Mouse (Mus musculus): ENCODE measurements around the gene Gm29609. TPM values are rescaled to one million over a fixed set of nuclear protein-coding genes. Genes with fewer than 3 reads are reported as not detected.
A peak's percentile ranks its signal among the peaks of the same experiment; 100 is the strongest.

The Gm29609 gene
- polyA plus RNA-seq, 1 experiment from 2014 or later = 0.71 TPM

GRCm38 (mm10) chr5:31123481-31123880 is 56.2 kb downstream of the Gm29609 start:
- Histone ChIP-seq H3K4me1 (replicated peaks) (no peaks in the 10 kb centered on the region), H3K9ac (no peak overlapping the region), H3K27ac (replicated peaks) (no peak overlapping the region), H3K4me2 (no peak overlapping the region), H3K36me3 (no peaks in the 10 kb centered on the region), H3K9me3 (no peaks in the 10 kb centered on the region), H3K27me3 (no peaks in the 10 kb centered on the region), H3K4me3 (no peak overlapping the region)
- 47% methylated on average over 2 of the region's 2 CpGs for WGBS
- ATAC-seq (ENCODE audit: low read depth) = no peak

GRCm38 (mm10) chr5:31121111-31121510 is 58.6 kb downstream of the Gm29609 start:
- no peak overlapping the region for H3K27ac ChIP-seq (replicated peaks)
- no peaks in the 10 kb centered on the region for H3K4me1 ChIP-seq (replicated peaks)
- no peak overlapping the region for H3K4me2 ChIP-seq
- ATAC-seq (ENCODE audit: low read depth) = no peak
- no peak overlapping the region for H3K9ac ChIP-seq
- H3K27me3 ChIP-seq = peaks cover 6% of the 10 kb centered on the region
- 89% methylated on average over 8 of the region's 8 CpGs for WGBS
- H3K4me3 ChIP-seq = no peak overlapping the region
- H3K36me3 ChIP-seq = no peaks in the 10 kb centered on the region
- no peaks in the 10 kb centered on the region for H3K9me3 ChIP-seq

GRCm38 (mm10) chr5:31116912-31117311 is 62.8 kb downstream of the Gm29609 start:
- H3K36me3 ChIP-seq = no peaks in the 10 kb centered on the region
- H3K27ac ChIP-seq (replicated peaks) = no peak overlapping the region
- no peaks in the 10 kb centered on the region for H3K9me3 ChIP-seq
- no peak overlapping the region for H3K4me3 ChIP-seq
- no peaks in the 10 kb centered on the region for H3K4me1 ChIP-seq (replicated peaks)
- H3K4me2 ChIP-seq = no peak overlapping the region
- 41% methylated on average over 10 of the region's 10 CpGs for WGBS
- no peak for ATAC-seq (ENCODE audit: low read depth)
- H3K27me3 ChIP-seq = peaks cover 10% of the 10 kb centered on the region
- no peak overlapping the region for H3K9ac ChIP-seq

GRCm38 (mm10) chr5:31116354-31116753 is 63.4 kb downstream of the Gm29609 start, which contains the start of gene Trim54:
TSS of gene Trim54 (plus strand) at chr5:31116712.
- no peaks in the 10 kb centered on the region for H3K4me1 ChIP-seq (replicated peaks)
- no peak for ATAC-seq (ENCODE audit: low read depth)
- H3K27ac ChIP-seq (replicated peaks) = no peak within 1 kb of the TSS
- no peaks in the 10 kb centered on the region for H3K9me3 ChIP-seq
- no peak within 1 kb of the TSS for H3K4me3 ChIP-seq
- H3K9ac ChIP-seq = no peak within 1 kb of the TSS
- H3K36me3 ChIP-seq = no peaks in the 10 kb centered on the region
- no peak within 1 kb of the TSS for H3K4me2 ChIP-seq
- 64% methylated on average over 3 of the region's 3 CpGs for WGBS
- peaks cover 15% of the 10 kb centered on the region for H3K27me3 ChIP-seq

GRCm38 (mm10) chr5:31110781-31111180 is 68.9 kb downstream of the Gm29609 start:
- WGBS = 39% methylated on average over 7 of the region's 7 CpGs
- no peak for ATAC-seq (ENCODE audit: low read depth)
- no peaks in the 10 kb centered on the region for H3K9me3 ChIP-seq
- H3K9ac ChIP-seq = no peak overlapping the region
- no peaks in the 10 kb centered on the region for H3K36me3 ChIP-seq
- peaks cover 9% of the 10 kb centered on the region; the same call in 1 of the 2 replicates for H3K27me3 ChIP-seq
- no peak overlapping the region for H3K4me2 ChIP-seq
- H3K27ac ChIP-seq (replicated peaks) = no peak overlapping the region
- no peaks in the 10 kb centered on the region for H3K4me1 ChIP-seq (replicated peaks)
- H3K4me3 ChIP-seq = no peak overlapping the region

- Histone ChIP-seq H3K27me3 (peaks cover 5% of the 10 kb centered on the region; the same call in 1 of the 2 replicates), H3K9me3 (no peaks in the 10 kb centered on the region), H3K4me2 (no peak within 1 kb of the TSS), H3K9ac (no peak within 1 kb of the TSS), H3K4me1 (replicated peaks) (no peaks in the 10 kb centered on the region), H3K4me3 (no peak within 1 kb of the TSS), H3K36me3 (no peaks in the 10 kb centered on the region), H3K27ac (replicated peaks) (no peak within 1 kb of the TSS)
- ATAC-seq (ENCODE audit: low read depth) = no peak
- 90% methylated on average over 18 of the region's 18 CpGs for WGBS
Observed at GRCm38 (mm10) chr5:31108000-31108490, 71.7 kb downstream of the Gm29609 start, which contains the start of gene Slc30a3. TSS of gene Slc30a3 (minus strand) at chr5:31108237.

GRCm38 (mm10) chr5:31105814-31106335 is 73.8 kb downstream of the Gm29609 start, which contains the start of gene Dnajc5g:
TSS of gene Dnajc5g (plus strand) at chr5:31106285.
- Histone ChIP-seq H3K9ac (no peak within 1 kb of the TSS), H3K4me3 (no peak within 1 kb of the TSS), H3K9me3 (no peaks in the 10 kb centered on the region), H3K4me1 (replicated peaks) (no peaks in the 10 kb centered on the region), H3K36me3 (no peaks in the 10 kb centered on the region), H3K4me2 (no peak within 1 kb of the TSS), H3K27me3 (no peaks in the 10 kb centered on the region; the same call in 1 of the 2 replicates), H3K27ac (replicated peaks) (no peak within 1 kb of the TSS)
- WGBS = 84% methylated on average over 9 of the region's 9 CpGs
- no peak for ATAC-seq (ENCODE audit: low read depth)

- Histone ChIP-seq H3K27ac (replicated peaks) (no peak overlapping the region), H3K36me3 (no peaks in the 10 kb centered on the region), H3K4me1 (replicated peaks) (peaks cover 49% of the 10 kb centered on the region), H3K4me3 (0 out of 2 replicates have a peak overlapping the region, but pooled peaks have one; percentile 61), H3K4me2 (peak overlapping the region; percentile 58), H3K27me3 (peaks cover 87% of the 10 kb centered on the region), H3K9ac (no peak overlapping the region), H3K9me3 (no peaks in the 10 kb centered on the region)
- no peak for ATAC-seq (ENCODE audit: low read depth)
- WGBS = 21% methylated on average over 11 of the region's 11 CpGs
Observed at GRCm38 (mm10) chr5:31095711-31096480, 83.8 kb downstream of the Gm29609 start.

GRCm38 (mm10) chr5:31094799-31095691 is 84.7 kb downstream of the Gm29609 start:
- H3K27me3 ChIP-seq = peaks cover 91% of the 10 kb centered on the region
- H3K27ac ChIP-seq (replicated peaks) = no peak overlapping the region
- under 1% methylated on average over 59 of the region's 59 CpGs for WGBS
- ATAC-seq (ENCODE audit: low read depth) = no peak
- H3K4me3 ChIP-seq = peak overlapping the region; percentile 61
- no peaks in the 10 kb centered on the region for H3K36me3 ChIP-seq
- no peaks in the 10 kb centered on the region for H3K9me3 ChIP-seq
- peak overlapping the region; percentile 26; the same call in 1 of the 2 replicates for H3K9ac ChIP-seq
- H3K4me2 ChIP-seq = peak overlapping the region; percentile 58
- peaks cover 57% of the 10 kb centered on the region for H3K4me1 ChIP-seq (replicated peaks)
